In genomic region chr9:53218181-53218580, GRCm38 (mm10) we compare ENCODE assay signal across 12 mouse cellular contexts. TPM values are rescaled to one million over a fixed set of nuclear protein-coding genes. Genes with fewer than 3 reads are reported as not detected.
DNase-seq lines count a peak whose midpoint lies in the region; ATAC-seq and TF ChIP-seq lines count a peak whose summit lies in the region.
"Had no signal": no experiment of that assay in that cellular context is flagged by ENCODE, and none has a peak within 500 bp of the region (broad histone marks: within the 10 kb centered on the region; RNA-seq: fewer than 3 reads in every experiment).

No protein-coding gene starts in this region.

- no peaks in the 10 kb centered on the region for H3K9me3 ChIP-seq in embryonic facial prominence, embryonic 11.5 days (replicated peaks; ENCODE audit: control insufficient read depth, low read length)
- no peaks in the 10 kb centered on the region for H3K9me3 ChIP-seq in embryonic facial prominence, embryonic 10.5 days
- no peaks in the 10 kb centered on the region for H3K9me3 ChIP-seq in stomach, postnatal 0 days (ENCODE audit: control insufficient read depth, low read length)
- H3K9me3 ChIP-seq: heart, embryonic 15.5 days had no signal

- no peak overlapping the region for H3K27ac ChIP-seq in embryonic facial prominence, embryonic 11.5 days (replicated peaks; ENCODE audit: low read depth, low read length)
- H3K27ac ChIP-seq in embryonic facial prominence, embryonic 10.5 days (replicated peaks), result no peak overlapping the region
- no peak overlapping the region for H3K27ac ChIP-seq in stomach, postnatal 0 days (replicated peaks)
- H3K27ac ChIP-seq: heart, embryonic 15.5 days had no signal

- peak; percentile 71 for TF ChIP-seq CTCF in stomach, postnatal 0 days (IDR thresholded peaks at IDR 0.05; ENCODE audit: low read depth)

- no peak overlapping the region for H3K4me2 ChIP-seq in embryonic facial prominence, embryonic 11.5 days (ENCODE audit: low read depth, low read length)
- no peak overlapping the region for H3K4me2 ChIP-seq in stomach, postnatal 0 days (replicated peaks; ENCODE audit: low read depth)
- H3K4me2 ChIP-seq: heart, embryonic 15.5 days had no signal

- no peaks in the 10 kb centered on the region for H3K4me1 ChIP-seq in embryonic facial prominence, embryonic 11.5 days (ENCODE audit: control insufficient read depth, insufficient read depth, low read length)
- no peaks in the 10 kb centered on the region for H3K4me1 ChIP-seq in embryonic facial prominence, embryonic 10.5 days
- H3K4me1 ChIP-seq in stomach, postnatal 0 days (replicated peaks; ENCODE audit: control insufficient read depth, insufficient read depth), result no peaks in the 10 kb centered on the region
- H3K4me1 ChIP-seq: heart, embryonic 15.5 days had no signal

- WGBS in embryonic facial prominence, embryonic 11.5 days, result 68% methylated on average over 2 of the region's 2 CpGs
- 79% methylated on average over 2 of the region's 2 CpGs for WGBS in embryonic facial prominence, embryonic 10.5 days
- WGBS in stomach, postnatal 0 days, result 62% methylated on average over 2 of the region's 2 CpGs

- no peak for TF ChIP-seq EP300 in stomach, postnatal 0 days (optimal IDR thresholded peaks at IDR 0.05)

- no peaks in the 10 kb centered on the region for H3K27me3 ChIP-seq in embryonic facial prominence, embryonic 11.5 days (ENCODE audit: control insufficient read depth, insufficient read depth, low read length)
- no peaks in the 10 kb centered on the region for H3K27me3 ChIP-seq in embryonic facial prominence, embryonic 10.5 days (replicated peaks; ENCODE audit: low read depth, poor library complexity, severe bottlenecking)
- H3K27me3 ChIP-seq in stomach, postnatal 0 days (ENCODE audit: control insufficient read depth, insufficient read depth, low read length), result no peaks in the 10 kb centered on the region
- H3K27me3 ChIP-seq: heart, embryonic 15.5 days had no signal

- no peaks in the 10 kb centered on the region for H3K36me3 ChIP-seq in embryonic facial prominence, embryonic 11.5 days (replicated peaks; ENCODE audit: control insufficient read depth, insufficient read depth, low read depth, low read length)
- peaks cover 15% of the 10 kb centered on the region for H3K36me3 ChIP-seq in embryonic facial prominence, embryonic 10.5 days (replicated peaks)
- peaks cover 2% of the 10 kb centered on the region; the same call in 1 of the 2 replicates for H3K36me3 ChIP-seq in stomach, postnatal 0 days (ENCODE audit: control insufficient read depth, insufficient read depth, low read length)

- ATAC-seq in embryonic facial prominence, embryonic 11.5 days (replicated peaks; ENCODE audit: insufficient number of reproducible peaks, low FRiP score, low TSS enrichment, low read depth), result no peak
- no peak for ATAC-seq in stomach, postnatal 0 days (ENCODE audit: low FRiP score, low TSS enrichment)

- no peak overlapping the region for H3K4me3 ChIP-seq in embryonic facial prominence, embryonic 11.5 days (ENCODE audit: low read depth, low read length)
- H3K4me3 ChIP-seq in embryonic facial prominence, embryonic 10.5 days, result no peak overlapping the region
- no peak overlapping the region for H3K4me3 ChIP-seq in stomach, postnatal 0 days (ENCODE audit: low read depth, low read length)
- H3K4me3 ChIP-seq: heart, embryonic 15.5 days had no signal

- no peak overlapping the region for H3K9ac ChIP-seq in embryonic facial prominence, embryonic 11.5 days (replicated peaks; ENCODE audit: low read length)
- no peak overlapping the region for H3K9ac ChIP-seq in stomach, postnatal 0 days (ENCODE audit: low read length)
- H3K9ac ChIP-seq: heart, embryonic 15.5 days had no signal

- DNase-seq in embryonic facial prominence, embryonic 11.5 days (ENCODE audit: low spot score), result peak; percentile 35
- no peak for DNase-seq in embryonic facial prominence, embryonic 10.5 days (ENCODE audit: low spot score)
- peak; percentile 41 for DNase-seq in layer of hippocampus, adult 11-12 months (ENCODE audit: low spot score)
- DNase-seq in layer of hippocampus, postnatal 36 days, result no peak
- peak; percentile 11 to 32 for DNase-seq in right cerebral cortex, adult 2 months (ENCODE audit: low spot score in 2 of 2)
- DNase-seq in right cerebral cortex, postnatal 36 days (ENCODE audit: low spot score in 2 of 2), result no peak
- DNase-seq in stomach, postnatal 0 days (ENCODE audit: low spot score), result no peak
- no peak for DNase-seq in adrenal gland, postnatal 4 days (ENCODE audit: low spot score in 2 of 2)
- DNase-seq: adrenal gland, postnatal 25 days; lung, adult 2 months; right cerebral cortex, postnatal 25 days had no signal

RNA-seq across cellular contexts. Expression of gene Ddx10, which starts 29.7 kb away (rescaled TPM):
- 33.7 and 37.4 TPM in 2 replicates for polyA plus RNA-seq in embryonic facial prominence, embryonic 11.5 days (2014; fragmentation: Nextera tagmentation; extraction: Ambion mirVana)
- 30.3 and 30.8 TPM in 2 replicates for polyA plus RNA-seq in embryonic facial prominence, embryonic 10.5 days (2016; fragmentation: Nextera tagmentation; extraction: Ambion mirVana)
- 10 to 100 TPM; 21.0 to 21.5 TPM for total RNA-seq in layer of hippocampus, postnatal 36 days (2021)
- polyA plus RNA-seq in stomach, postnatal 0 days (2015; fragmentation: Nextera tagmentation; extraction: Ambion mirVana), result 13.0 and 13.9 TPM in 2 replicates
- 10 to 100 TPM; 23.5 to 26.9 TPM for total RNA-seq in adrenal gland, postnatal 4 days (2021)

Comparison
In these comparisons a context has a peak if more than half of its experiments do, and no peak if none do; other contexts are left out.
1. DNase-seq: peak in embryonic facial prominence, embryonic 11.5 days (single experiment), layer of hippocampus, adult 11-12 months (single experiment) and right cerebral cortex, adult 2 months (2 of 2); none in embryonic facial prominence, embryonic 10.5 days (single experiment), layer of hippocampus, postnatal 36 days (0 of 2), right cerebral cortex, postnatal 36 days (0 of 2), stomach, postnatal 0 days (single experiment) and adrenal gland, postnatal 4 days (0 of 2).